In genomic region chr4:119814185-119815132, GRCm38 (mm10) we compare ENCODE assay signal across 8 mouse cellular contexts.
DNase-seq lines count a peak whose midpoint lies in the region; ATAC-seq and TF ChIP-seq lines count a peak whose summit lies in the region.

No protein-coding gene starts in this region.

- no peak for TF ChIP-seq CTCF in testis, adult 2 months (IDR thresholded peaks at IDR 0.05; ENCODE audit: control insufficient read depth, insufficient read depth, insufficient replicate concordance, low read depth, low read length)
- no peak for TF ChIP-seq CTCF in stomach, postnatal 0 days (IDR thresholded peaks at IDR 0.05; ENCODE audit: low read depth)

- no peak overlapping the region for H3K27ac ChIP-seq in testis, adult 2 months (ENCODE audit: control insufficient read depth, insufficient read depth, low read depth, low read length)
- H3K27ac ChIP-seq in embryonic facial prominence, embryonic 10.5 days (replicated peaks), result no peak overlapping the region; the same call in 1 of the 2 replicates
- no peak overlapping the region for H3K27ac ChIP-seq in midbrain, embryonic 11.5 days (ENCODE audit: low read depth, low read length)
- H3K27ac ChIP-seq in stomach, postnatal 0 days (replicated peaks), result peak overlapping the region; percentile 73

- H3K4me3 ChIP-seq in testis, adult 2 months (ENCODE audit: control insufficient read depth, low read depth, low read length), result peak overlapping the region; percentile 72
- peak overlapping the region; percentile 66 for H3K4me3 ChIP-seq in embryonic facial prominence, embryonic 10.5 days
- H3K4me3 ChIP-seq in midbrain, embryonic 11.5 days (ENCODE audit: low read depth, low read length), result peak overlapping the region; percentile 43
- H3K4me3 ChIP-seq in stomach, postnatal 0 days (ENCODE audit: low read depth, low read length), result peak overlapping the region; percentile 54

- 2% methylated on average over 47 of the region's 47 CpGs for WGBS in embryonic facial prominence, embryonic 10.5 days
- WGBS in midbrain, embryonic 11.5 days, result 3% methylated on average over 47 of the region's 47 CpGs
- 2% methylated on average over 47 of the region's 47 CpGs for WGBS in stomach, postnatal 0 days

- no peak for TF ChIP-seq POLR2A in testis, adult 2 months (IDR thresholded peaks at IDR 0.05; ENCODE audit: control insufficient read depth, low read depth, low read length)

- no peak for TF ChIP-seq EP300 in stomach, postnatal 0 days (optimal IDR thresholded peaks at IDR 0.05)

- peak overlapping the region; percentile 54; the same call in 1 of the 2 replicates for H3K9ac ChIP-seq in midbrain, embryonic 11.5 days (ENCODE audit: low read length)
- peak overlapping the region; percentile 69 for H3K9ac ChIP-seq in stomach, postnatal 0 days (ENCODE audit: low read length)

- no peaks in the 10 kb centered on the region for H3K36me3 ChIP-seq in testis, adult 2 months (ENCODE audit: control insufficient read depth, insufficient read depth, low read length)
- no peaks in the 10 kb centered on the region for H3K36me3 ChIP-seq in embryonic facial prominence, embryonic 10.5 days (replicated peaks)
- H3K36me3 ChIP-seq in midbrain, embryonic 11.5 days (ENCODE audit: control insufficient read depth, insufficient read depth, low read length), result no peaks in the 10 kb centered on the region
- no peaks in the 10 kb centered on the region for H3K36me3 ChIP-seq in stomach, postnatal 0 days (ENCODE audit: control insufficient read depth, insufficient read depth, low read length)

- no peaks in the 10 kb centered on the region for H3K9me3 ChIP-seq in embryonic facial prominence, embryonic 10.5 days
- no peaks in the 10 kb centered on the region for H3K9me3 ChIP-seq in midbrain, embryonic 11.5 days (ENCODE audit: control insufficient read depth, low read length)
- no peaks in the 10 kb centered on the region for H3K9me3 ChIP-seq in stomach, postnatal 0 days (ENCODE audit: control insufficient read depth, low read length)

- ATAC-seq in midbrain, embryonic 11.5 days (ENCODE audit: low FRiP score), result peak; percentile 71
- no peak; the same call in 1 of the 2 replicates for ATAC-seq in stomach, postnatal 0 days (ENCODE audit: low FRiP score, low TSS enrichment)

- H3K27me3 ChIP-seq in testis, adult 2 months (ENCODE audit: control insufficient read depth, insufficient read depth, low read length), result no peaks in the 10 kb centered on the region
- H3K27me3 ChIP-seq in embryonic facial prominence, embryonic 10.5 days (replicated peaks; ENCODE audit: low read depth, poor library complexity, severe bottlenecking), result peaks cover 63% of the 10 kb centered on the region
- H3K27me3 ChIP-seq in midbrain, embryonic 11.5 days (ENCODE audit: control insufficient read depth, insufficient read depth, low read length), result peaks cover 8% of the 10 kb centered on the region; the same call in 1 of the 2 replicates
- H3K27me3 ChIP-seq in stomach, postnatal 0 days (ENCODE audit: control insufficient read depth, insufficient read depth, low read length), result no peaks in the 10 kb centered on the region

- intact Hi-C loops in heart, postnatal 36 days (cut with DNase I), result no loop called here

- H3K4me1 ChIP-seq in testis, adult 2 months (ENCODE audit: control insufficient read depth, insufficient read depth, low read length), result peaks cover 7% of the 10 kb centered on the region
- peaks cover 43% of the 10 kb centered on the region for H3K4me1 ChIP-seq in embryonic facial prominence, embryonic 10.5 days
- peaks cover 14% of the 10 kb centered on the region for H3K4me1 ChIP-seq in midbrain, embryonic 11.5 days (ENCODE audit: control insufficient read depth, insufficient read depth, low read length)
- H3K4me1 ChIP-seq in stomach, postnatal 0 days (replicated peaks; ENCODE audit: control insufficient read depth, insufficient read depth), result no peaks in the 10 kb centered on the region

- no peak for DNase-seq in testis, postnatal 10 days (ENCODE audit: low spot score)
- peak; percentile 43 for DNase-seq in embryonic facial prominence, embryonic 10.5 days (ENCODE audit: low spot score)
- peak; percentile 26 to 50 for DNase-seq in heart, postnatal 36 days
- peak; percentile 65 to 76 for DNase-seq in layer of hippocampus, postnatal 14 days (ENCODE audit: low spot score in 2 of 2)
- peak; percentile 91 for DNase-seq in midbrain, embryonic 11.5 days (ENCODE audit: low spot score, missing footprints)
- peak; percentile 43 for DNase-seq in stomach, postnatal 0 days (ENCODE audit: low spot score)
- no peak for DNase-seq in natural killer cell, adult 2 months (ENCODE audit: low spot score in 2 of 2)

- H3K4me2 ChIP-seq in midbrain, embryonic 11.5 days, result peak overlapping the region; percentile 83
- peak overlapping the region; percentile 74 for H3K4me2 ChIP-seq in stomach, postnatal 0 days (replicated peaks; ENCODE audit: low read depth)

Comparison
In these comparisons a context has a peak if more than half of its experiments do, and no peak if none do; other contexts are left out.
1. DNase-seq: peak in embryonic facial prominence, embryonic 10.5 days (single experiment), heart, postnatal 36 days (2 of 2), layer of hippocampus, postnatal 14 days (2 of 2), midbrain, embryonic 11.5 days (single experiment) and stomach, postnatal 0 days (single experiment); none in testis, postnatal 10 days (single experiment) and natural killer cell, adult 2 months (0 of 2).
2. Peak in every context shown above with its lines, with median percentiles within 50 percentile points of each other: H3K4me3 ChIP-seq.